Mouse (Mus musculus): ENCODE results near the gene Rcor2.
A peak's percentile ranks its signal among the peaks of the same experiment; 100 is the strongest.

GRCm38 (mm10) chr19:7274326-7274990 is 7.3 kb downstream of the Rcor2 start:
- TF ChIP-seq CTCF (IDR thresholded peaks at IDR 0.05; ENCODE audit: borderline replicate concordance, insufficient read depth, low read depth, low read length) (0 out of 2 replicates have a peak, but pooled peaks have one; percentile 6), POLR2A (IDR thresholded peaks at IDR 0.05; ENCODE audit: borderline replicate concordance, insufficient read depth, low read length) (no peak)

All from cerebellum, adult 2 months (tissue).